Mouse (Mus musculus): ENCODE measurements around the gene Rsph3a. TPM values are rescaled to one million over a fixed set of nuclear protein-coding genes. Genes with fewer than 3 reads are reported as not detected.
"Not testable (repeated sequence)": the region's sequence is repeated elsewhere in the genome, so short reads cannot be mapped to it uniquely, and the experiment has no call there.

The Rsph3a gene
- 65.1 and 69.8 TPM in 2 replicates for polyA plus RNA-seq (2015; fragmentation: Nextera tagmentation; extraction: Ambion mirVana)

- Histone ChIP-seq H3K9ac (replicated peaks) (peak within 1 kb of the TSS; percentile 65), H3K4me3 (replicated peaks) (peak within 1 kb of the TSS; percentile 58), H3K27ac (replicated peaks) (peak within 1 kb of the TSS; percentile 94), H3K4me2 (peak within 1 kb of the TSS; percentile 57)
- H3K36me3 ChIP-seq; H3K4me1 ChIP-seq; H3K9me3 ChIP-seq (replicated peaks); H3K27me3 ChIP-seq (replicated peaks): not testable (repeated sequence)
- ATAC-seq (ENCODE audit: low FRiP score): peak; percentile 99
- WGBS: 4% methylated on average over 58 of the region's 58 CpGs
Measured at GRCm38 (mm10) chr17:7945117-7946052, at the start of gene Rsph3a. Gene Rsph3a (plus strand): TSS chr17:7945614.

- no peaks in the 10 kb centered on the region for H3K27me3 ChIP-seq (replicated peaks)
- no peaks in the 10 kb centered on the region for H3K9me3 ChIP-seq (replicated peaks)
- H3K36me3 ChIP-seq: no peaks in the 10 kb centered on the region
- no peak overlapping the region for H3K9ac ChIP-seq (replicated peaks)
- no peak overlapping the region for H3K4me3 ChIP-seq (replicated peaks)
- H3K4me1 ChIP-seq: no peaks in the 10 kb centered on the region
- no peak for ATAC-seq (ENCODE audit: low FRiP score)
- H3K4me2 ChIP-seq: no peak overlapping the region
- no peak overlapping the region for H3K27ac ChIP-seq (replicated peaks)
- 69% methylated on average over 10 of the region's 10 CpGs for WGBS
Measured at GRCm38 (mm10) chr17:7896047-7896635, 49.3 kb upstream of the Rsph3a start.

GRCm38 (mm10) chr17:7897120-7897519 is 48.3 kb upstream of the Rsph3a start:
- no peak for ATAC-seq (ENCODE audit: low FRiP score)
- H3K9me3 ChIP-seq (replicated peaks): no peaks in the 10 kb centered on the region
- H3K9ac ChIP-seq (replicated peaks): no peak overlapping the region
- H3K27ac ChIP-seq (replicated peaks): no peak overlapping the region
- no peaks in the 10 kb centered on the region for H3K27me3 ChIP-seq (replicated peaks)
- 89% methylated on average over 11 of the region's 11 CpGs for WGBS
- H3K4me3 ChIP-seq (replicated peaks): no peak overlapping the region
- H3K4me1 ChIP-seq: no peaks in the 10 kb centered on the region
- no peaks in the 10 kb centered on the region for H3K36me3 ChIP-seq
- H3K4me2 ChIP-seq: no peak overlapping the region

GRCm38 (mm10) chr17:7897756-7898155 is 47.7 kb upstream of the Rsph3a start:
- ATAC-seq (ENCODE audit: low FRiP score): no peak
- 87% methylated on average over 4 of the region's 4 CpGs for WGBS

GRCm38 (mm10) chr17:7899233-7899632 is 46.2 kb upstream of the Rsph3a start:
- Histone ChIP-seq H3K36me3 (no peaks in the 10 kb centered on the region), H3K9ac (replicated peaks) (no peak overlapping the region), H3K27ac (replicated peaks) (no peak overlapping the region), H3K4me1 (no peaks in the 10 kb centered on the region), H3K27me3 (replicated peaks) (no peaks in the 10 kb centered on the region), H3K4me2 (no peak overlapping the region), H3K4me3 (replicated peaks) (no peak overlapping the region), H3K9me3 (replicated peaks) (no peaks in the 10 kb centered on the region)
- WGBS: 67% methylated on average over 6 of the region's 6 CpGs
- no peak for ATAC-seq (ENCODE audit: low FRiP score)

More at GRCm38 (mm10) chr17:7897756-7898155, 47.7 kb upstream of the Rsph3a start:
- no peak overlapping the region for H3K4me3 ChIP-seq (replicated peaks)
- H3K4me2 ChIP-seq: no peak overlapping the region
- H3K36me3 ChIP-seq: no peaks in the 10 kb centered on the region
- no peak overlapping the region for H3K9ac ChIP-seq (replicated peaks)
- no peaks in the 10 kb centered on the region for H3K9me3 ChIP-seq (replicated peaks)
- no peak overlapping the region for H3K27ac ChIP-seq (replicated peaks)
- H3K4me1 ChIP-seq: no peaks in the 10 kb centered on the region
- H3K27me3 ChIP-seq (replicated peaks): no peaks in the 10 kb centered on the region

DNA sequence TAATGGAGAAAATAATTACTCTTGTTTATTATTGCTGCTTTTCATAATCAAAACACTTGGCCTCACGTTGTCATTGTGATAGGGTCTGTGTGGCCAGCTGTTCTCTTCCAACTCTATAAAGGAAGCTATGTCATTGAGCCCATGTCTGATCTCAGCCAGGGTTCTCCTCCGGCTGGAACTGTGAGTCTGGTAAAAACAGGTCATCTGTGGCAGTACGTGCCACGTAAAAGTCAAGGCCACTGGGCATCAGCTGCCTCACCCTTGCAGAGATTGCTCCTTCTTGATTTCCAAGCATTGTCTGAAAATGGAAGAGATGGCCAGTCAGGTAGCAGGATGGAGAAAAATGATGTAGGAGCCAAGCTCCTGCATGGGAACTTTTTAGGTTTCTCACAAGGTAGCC is 45.5 kb upstream of the Rsph3a start:
- H3K9me3 ChIP-seq (replicated peaks): no peaks in the 10 kb centered on the region
- no peak overlapping the region for H3K4me2 ChIP-seq
- no peak overlapping the region for H3K9ac ChIP-seq (replicated peaks)
- H3K4me3 ChIP-seq (replicated peaks): no peak overlapping the region
- H3K4me1 ChIP-seq: no peaks in the 10 kb centered on the region
- no peak overlapping the region for H3K27ac ChIP-seq (replicated peaks)
- ATAC-seq (ENCODE audit: low FRiP score): no peak
- H3K27me3 ChIP-seq (replicated peaks): no peaks in the 10 kb centered on the region
- H3K36me3 ChIP-seq: no peaks in the 10 kb centered on the region
- 81% methylated on average over 4 of the region's 4 CpGs for WGBS

DNA sequence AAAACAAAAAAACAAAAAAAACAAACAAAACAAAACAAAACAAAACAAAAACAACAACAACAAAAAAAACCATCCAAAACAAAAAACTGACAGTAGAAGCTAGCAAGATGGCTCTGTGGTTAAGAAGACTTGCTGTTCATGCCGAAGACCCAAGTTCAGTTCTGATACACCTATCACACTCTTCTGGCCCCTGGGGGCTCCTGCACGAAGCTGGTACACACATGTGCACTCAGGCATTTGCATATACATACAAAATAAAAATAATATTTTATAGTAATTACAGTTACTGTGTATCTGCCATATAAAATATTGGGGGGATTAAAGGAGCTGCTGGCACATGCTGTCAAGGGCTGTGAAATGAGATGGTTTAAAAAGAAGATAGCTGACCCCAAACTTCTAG is 43.9 kb upstream of the Rsph3a start:
- H3K4me2 ChIP-seq: no peak overlapping the region
- H3K4me1 ChIP-seq: no peaks in the 10 kb centered on the region
- no peaks in the 10 kb centered on the region for H3K27me3 ChIP-seq (replicated peaks)
- H3K9me3 ChIP-seq (replicated peaks): no peaks in the 10 kb centered on the region
- no peaks in the 10 kb centered on the region for H3K36me3 ChIP-seq
- no peak overlapping the region for H3K4me3 ChIP-seq (replicated peaks)
- H3K27ac ChIP-seq (replicated peaks): no peak overlapping the region
- H3K9ac ChIP-seq (replicated peaks): no peak overlapping the region
- ATAC-seq (ENCODE audit: low FRiP score): no peak
- WGBS: 83% methylated on average over 2 of the region's 2 CpGs

- H3K4me2 ChIP-seq: no peak overlapping the region
- H3K9me3 ChIP-seq (replicated peaks): no peaks in the 10 kb centered on the region
- WGBS: 67% methylated on average over 3 of the region's 3 CpGs
- no peaks in the 10 kb centered on the region for H3K36me3 ChIP-seq
- ATAC-seq (ENCODE audit: low FRiP score): no peak
- H3K4me3 ChIP-seq (replicated peaks): no peak overlapping the region
- no peak overlapping the region for H3K9ac ChIP-seq (replicated peaks)
- H3K27me3 ChIP-seq (replicated peaks): no peaks in the 10 kb centered on the region
- H3K4me1 ChIP-seq: no peaks in the 10 kb centered on the region
- no peak overlapping the region for H3K27ac ChIP-seq (replicated peaks)
Measured at GRCm38 (mm10) chr17:7902362-7902761, 43.1 kb upstream of the Rsph3a start.

DNA sequence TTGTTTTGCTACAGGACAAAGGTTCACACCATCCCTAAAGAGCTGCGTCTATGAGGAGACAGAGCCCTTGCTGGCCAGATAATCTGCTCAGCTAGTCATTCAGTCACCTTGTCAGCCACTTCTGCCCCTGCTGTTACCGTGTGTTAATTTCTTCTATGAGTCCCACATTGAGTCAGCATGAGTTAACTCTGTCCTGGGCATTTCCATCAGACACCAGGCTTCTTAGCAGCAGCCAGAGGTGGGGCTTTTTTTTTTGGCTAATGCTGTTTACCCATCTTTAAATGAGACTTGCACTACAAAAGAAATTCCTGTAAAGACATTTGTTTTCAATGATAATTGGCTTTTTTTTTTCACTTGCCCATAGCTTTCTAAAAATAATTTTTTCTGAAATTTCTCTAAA is 40.4 kb upstream of the Rsph3a start:
- H3K9ac ChIP-seq (replicated peaks): no peak overlapping the region
- H3K4me3 ChIP-seq (replicated peaks): no peak overlapping the region
- no peak overlapping the region for H3K4me2 ChIP-seq
- 48% methylated on average over 2 of the region's 2 CpGs for WGBS
- no peaks in the 10 kb centered on the region for H3K4me1 ChIP-seq
- H3K27ac ChIP-seq (replicated peaks): no peak overlapping the region
- H3K27me3 ChIP-seq (replicated peaks): no peaks in the 10 kb centered on the region
- H3K36me3 ChIP-seq: no peaks in the 10 kb centered on the region
- ATAC-seq (ENCODE audit: low FRiP score): no peak
- H3K9me3 ChIP-seq (replicated peaks): no peaks in the 10 kb centered on the region

DNA sequence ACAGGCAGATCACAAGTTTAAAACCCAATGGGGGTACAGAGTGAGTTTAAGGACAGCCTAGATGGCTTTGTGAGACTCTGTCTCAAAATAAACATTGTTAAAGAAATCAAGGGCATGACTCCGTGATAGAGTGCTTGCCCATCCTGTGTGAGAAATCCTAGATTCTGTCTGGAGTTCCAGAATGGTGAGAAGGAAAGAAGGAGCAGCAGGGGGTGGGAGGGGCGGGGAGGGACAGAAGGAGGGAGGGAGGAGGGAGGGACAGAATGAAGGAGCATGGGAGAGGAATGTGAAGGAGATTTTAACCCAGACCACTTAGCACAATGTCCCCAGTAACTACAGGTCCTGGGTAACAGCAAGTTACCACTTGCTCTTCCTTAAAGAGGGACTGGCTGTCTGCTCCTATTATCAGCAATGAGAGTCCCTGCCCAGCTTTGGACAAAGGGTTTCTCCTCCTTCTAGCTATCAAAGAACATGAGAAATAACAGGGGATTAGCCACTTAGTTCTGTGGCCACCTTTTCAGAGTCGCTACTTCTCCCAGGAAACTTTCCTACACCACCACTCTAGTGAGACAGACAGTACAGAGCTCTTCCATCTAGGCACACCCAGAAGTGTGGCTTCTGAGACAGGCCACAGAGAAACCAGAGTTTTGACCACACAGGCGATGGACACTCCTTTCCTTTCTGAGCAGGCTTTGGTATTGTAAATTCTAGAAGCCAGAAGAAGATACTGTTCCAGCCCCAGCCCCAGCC is 39.3 kb upstream of the Rsph3a start:
- Histone ChIP-seq H3K9ac (replicated peaks) (no peak overlapping the region), H3K4me2 (no peak overlapping the region), H3K4me1 (no peaks in the 10 kb centered on the region), H3K27me3 (replicated peaks) (no peaks in the 10 kb centered on the region), H3K27ac (replicated peaks) (no peak overlapping the region), H3K4me3 (replicated peaks) (no peak overlapping the region), H3K36me3 (no peaks in the 10 kb centered on the region), H3K9me3 (replicated peaks) (no peaks in the 10 kb centered on the region)
- ATAC-seq (ENCODE audit: low FRiP score): no peak
- WGBS: 59% methylated on average over 4 of the region's 4 CpGs

DNA sequence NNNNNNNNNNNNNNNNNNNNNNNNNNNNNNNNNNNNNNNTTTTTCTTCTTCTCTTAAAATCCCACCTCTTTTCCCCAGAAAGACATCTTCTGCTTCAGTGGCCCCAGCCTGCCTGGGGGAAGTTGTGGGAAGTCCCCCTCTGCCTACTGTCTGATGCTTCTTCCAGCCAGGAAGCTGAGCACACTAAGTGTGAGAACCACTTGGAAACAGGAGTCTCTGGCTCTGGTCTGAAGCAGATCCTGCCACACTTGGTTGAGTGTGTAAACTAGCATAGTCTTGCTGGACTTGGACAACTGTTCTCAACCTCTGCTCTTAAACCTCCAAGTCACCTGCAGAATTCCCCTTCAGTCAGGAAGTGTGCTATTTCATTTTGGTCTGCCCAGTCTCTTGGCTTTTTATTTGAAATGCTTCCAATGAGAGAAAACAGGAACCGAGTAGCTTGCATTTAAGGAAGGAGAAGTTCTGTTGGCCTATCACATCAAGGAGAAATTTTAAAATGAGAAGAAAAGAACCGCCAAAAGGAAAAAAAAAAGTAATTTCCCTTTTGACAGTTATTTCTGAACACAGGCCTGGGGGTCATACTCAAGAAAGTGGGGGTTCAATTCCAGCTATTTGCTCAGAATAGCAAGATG is 30.7 kb upstream of the Rsph3a start:
- ATAC-seq (ENCODE audit: low FRiP score): no peak
- Histone ChIP-seq H3K9ac (replicated peaks) (no peak overlapping the region), H3K4me3 (replicated peaks) (no peak overlapping the region), H3K36me3 (no peaks in the 10 kb centered on the region), H3K9me3 (replicated peaks) (no peaks in the 10 kb centered on the region), H3K4me2 (no peak overlapping the region), H3K27me3 (replicated peaks) (no peaks in the 10 kb centered on the region), H3K27ac (replicated peaks) (no peak overlapping the region), H3K4me1 (no peaks in the 10 kb centered on the region)
- 82% methylated on average over 2 of the region's 2 CpGs for WGBS

All from neural tube, embryonic 15.5 days (tissue).